Mouse (Mus musculus) testis, adult 2 months (tissue): Measurements from ENCODE around the gene Polr2m. TPM values are rescaled to one million over a fixed set of nuclear protein-coding genes. Genes with fewer than 3 reads are reported as not detected.

Experiments
- H3K27ac ChIP-seq: fragments of 200-500 bp; 2 replicates; pipeline ENCODE4 v1.5.1; 2012; ENCODE audit warnings: low read depth, low read length; ENCODE audit not compliant: control insufficient read depth, insufficient read depth
- H3K27me3 ChIP-seq: fragments of 200-500 bp; 2 replicates; pipeline ENCODE4 v1.6.1; 2012; ENCODE audit warnings: mild to moderate bottlenecking, low read length, moderate library complexity; ENCODE audit not compliant: control insufficient read depth, insufficient read depth
- H3K36me3 ChIP-seq: fragments of 200-500 bp; 2 replicates; pipeline ENCODE4 v1.6.1; 2012; ENCODE audit warnings: mild to moderate bottlenecking, low read length; ENCODE audit not compliant: control insufficient read depth, insufficient read depth
- H3K4me1 ChIP-seq: fragments of 200-500 bp; 2 replicates; pipeline ENCODE4 v1.6.1; 2012; ENCODE audit warnings: low read length; ENCODE audit not compliant: control insufficient read depth, insufficient read depth
- H3K4me3 ChIP-seq: fragments of 200-500 bp; 2 replicates; pipeline ENCODE4 v1.5.1; 2012; ENCODE audit warnings: low read depth, mild to moderate bottlenecking, low read length, moderate library complexity, mixed read lengths; ENCODE audit not compliant: control insufficient read depth
- CTCF ChIP-seq: fragments of 200-500 bp; IDR thresholded peaks from 2 replicates; pipeline ENCODE4 v1.5.1; 2012; ENCODE audit warnings: low read depth, mild to moderate bottlenecking, inconsistent platforms, low read length, moderate library complexity; ENCODE audit not compliant: control insufficient read depth, insufficient read depth, insufficient replicate concordance
- POLR2A ChIP-seq: fragments of 200-500 bp; IDR thresholded peaks from 2 replicates; pipeline ENCODE4 v1.6.1; 2012; ENCODE audit warnings: low read depth, mild to moderate bottlenecking, inconsistent platforms, low read length, moderate library complexity; ENCODE audit not compliant: control insufficient read depth
- polyA plus RNA-seq: library from polyadenylated mRNA; depleted of rRNA; stranded (reverse); fragments of >200 nt; gene quantifications from 2 replicates; pipeline ENCODE4 v1.2.3, GENCODE M21; 2012

The Polr2m gene
- polyA plus RNA-seq, 1 experiment, result 23.8 TPM

DNA sequence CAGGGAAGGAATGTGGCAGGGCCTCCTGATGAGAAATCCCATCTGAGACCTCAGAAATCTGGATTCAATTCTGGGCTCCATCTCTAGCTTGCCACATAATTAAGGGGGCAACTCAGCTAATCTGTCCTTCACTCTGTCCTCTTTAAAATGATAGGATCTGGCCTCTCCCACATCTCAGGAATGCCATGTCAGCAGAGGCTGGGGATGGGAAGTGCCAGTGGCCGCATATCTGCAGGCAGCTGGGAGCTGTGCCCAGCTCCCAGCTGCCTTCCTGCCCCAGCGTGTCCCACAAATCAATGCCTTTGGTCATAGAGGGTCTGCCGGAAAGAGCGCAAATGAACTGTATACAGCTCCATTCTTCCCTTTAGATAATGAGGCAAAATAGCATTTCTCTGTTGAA, 18.3 kb downstream of the Polr2m start:
- H3K27ac ChIP-seq, result no peak overlapping the region
- TF ChIP-seq CTCF (no peak), POLR2A (no peak)

DNA sequence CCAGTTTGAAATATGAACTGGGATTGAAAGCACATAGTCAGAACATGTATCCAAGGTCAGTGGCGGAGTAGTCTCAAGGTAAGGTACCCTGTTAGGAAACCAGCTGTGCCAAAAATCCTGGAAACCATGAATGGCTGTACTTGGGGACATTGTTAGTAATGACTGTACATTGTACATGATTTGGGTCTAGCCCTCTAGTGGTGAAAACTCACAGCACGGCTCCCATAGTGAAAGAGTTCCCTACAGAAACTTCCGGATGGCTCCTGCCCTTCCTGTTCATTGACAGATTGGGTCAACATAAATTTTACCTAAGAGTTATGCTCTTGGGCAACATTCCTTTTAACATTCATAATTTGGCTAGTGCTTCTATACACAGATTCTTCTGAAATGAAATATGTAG, 19.6 kb downstream of the Polr2m start:
- Histone ChIP-seq H3K4me3 (no peak overlapping the region), H3K36me3 (no peaks in the 10 kb centered on the region), H3K4me1 (peaks cover 4% of the 10 kb centered on the region; the same call in 1 of the 2 replicates), H3K27me3 (no peaks in the 10 kb centered on the region), H3K27ac (no peak overlapping the region)
- TF ChIP-seq POLR2A (no peak), CTCF (no peak)

More for the DNA sequence above, 18.3 kb downstream of the Polr2m start:
- H3K4me3 ChIP-seq, result no peak overlapping the region
- H3K4me1 ChIP-seq, result peaks cover 4% of the 10 kb centered on the region; the same call in 1 of the 2 replicates
- H3K36me3 ChIP-seq, result no peaks in the 10 kb centered on the region
- no peaks in the 10 kb centered on the region for H3K27me3 ChIP-seq

DNA sequence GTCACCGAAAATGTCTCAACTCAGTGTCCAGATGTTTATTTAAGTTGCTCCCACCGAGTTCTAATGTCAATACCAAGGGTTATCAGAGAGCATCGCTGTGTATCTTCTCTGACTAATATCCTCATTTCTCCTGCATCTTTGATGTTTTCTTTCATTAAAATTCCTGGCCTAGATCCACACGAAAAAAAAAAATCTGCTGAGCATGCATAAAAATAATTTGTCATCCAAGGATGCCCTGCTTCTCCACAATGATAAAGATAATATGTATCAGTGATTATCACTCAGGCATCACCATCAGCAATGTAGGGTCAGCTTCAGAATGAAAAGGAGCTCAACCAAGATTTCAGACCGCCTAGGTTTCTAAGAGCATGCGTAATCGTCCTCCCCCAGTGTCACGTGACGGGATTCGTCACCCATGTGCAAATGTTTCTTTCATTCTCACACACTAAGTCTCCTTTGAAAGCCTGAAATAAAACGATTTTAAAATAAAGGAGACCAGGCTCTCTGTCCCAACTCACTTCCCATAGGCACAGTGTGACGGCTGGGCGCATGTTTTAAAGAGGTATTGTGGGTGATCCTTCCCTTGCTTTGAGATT, 22.6 kb downstream of the Polr2m start:
- TF ChIP-seq POLR2A (no peak), CTCF (no peak)
- peaks cover 4% of the 10 kb centered on the region; the same call in 1 of the 2 replicates for H3K4me1 ChIP-seq
- H3K4me3 ChIP-seq, result peak overlapping the region; percentile 26
- H3K27ac ChIP-seq, result no peak overlapping the region
- no peaks in the 10 kb centered on the region for H3K36me3 ChIP-seq
- H3K27me3 ChIP-seq, result no peaks in the 10 kb centered on the region

DNA sequence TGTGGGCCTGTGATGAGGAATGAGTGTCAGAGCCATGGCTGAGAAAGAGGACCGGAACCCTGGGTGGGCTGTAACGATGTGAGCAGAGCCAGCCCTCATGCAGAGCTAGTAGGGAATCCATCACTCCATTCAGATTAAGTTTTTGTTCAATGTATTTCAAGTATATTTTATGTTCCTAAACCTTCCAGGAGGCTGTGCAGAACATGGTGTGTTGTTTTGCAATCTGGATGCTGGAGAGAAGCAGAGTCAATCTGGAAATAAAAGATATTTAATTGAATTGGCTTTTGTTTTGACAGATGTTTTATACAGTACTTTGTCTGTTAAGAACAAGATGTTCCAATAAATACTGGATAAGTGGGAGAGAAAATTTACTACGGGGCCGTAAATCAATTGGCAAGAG, 29.0 kb downstream of the Polr2m start:
- H3K36me3 ChIP-seq, result no peaks in the 10 kb centered on the region
- no peak for TF ChIP-seq POLR2A
- TF ChIP-seq CTCF, result no peak
- H3K27me3 ChIP-seq, result no peaks in the 10 kb centered on the region
- H3K27ac ChIP-seq, result no peak overlapping the region
- H3K4me1 ChIP-seq, result no peaks in the 10 kb centered on the region
- H3K4me3 ChIP-seq, result no peak overlapping the region

DNA sequence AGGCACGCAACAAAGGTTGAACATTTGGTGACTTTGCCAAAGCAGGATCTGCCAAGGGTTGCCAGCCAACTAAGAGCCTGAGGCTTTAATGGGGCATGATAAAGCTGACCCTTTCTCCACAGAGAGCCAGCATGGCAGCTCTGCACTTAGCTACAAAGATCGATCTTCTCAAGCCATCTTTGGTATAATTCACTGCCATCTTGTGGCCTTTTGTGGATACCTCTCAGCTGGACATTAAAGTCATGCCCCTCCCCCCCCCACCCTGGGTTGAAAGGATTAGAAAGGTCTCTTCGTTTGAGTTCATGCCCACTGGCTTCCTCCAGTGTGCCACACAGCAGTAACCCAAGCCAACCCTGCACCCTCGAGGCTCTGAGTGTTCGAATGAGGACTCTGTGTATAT, 31.8 kb downstream of the Polr2m start:
- Histone ChIP-seq H3K4me1 (no peaks in the 10 kb centered on the region), H3K27me3 (no peaks in the 10 kb centered on the region), H3K27ac (no peak overlapping the region), H3K36me3 (no peaks in the 10 kb centered on the region), H3K4me3 (no peak overlapping the region; the same call in 1 of the 2 replicates)
- TF ChIP-seq POLR2A, result no peak
- no peak for TF ChIP-seq CTCF

DNA sequence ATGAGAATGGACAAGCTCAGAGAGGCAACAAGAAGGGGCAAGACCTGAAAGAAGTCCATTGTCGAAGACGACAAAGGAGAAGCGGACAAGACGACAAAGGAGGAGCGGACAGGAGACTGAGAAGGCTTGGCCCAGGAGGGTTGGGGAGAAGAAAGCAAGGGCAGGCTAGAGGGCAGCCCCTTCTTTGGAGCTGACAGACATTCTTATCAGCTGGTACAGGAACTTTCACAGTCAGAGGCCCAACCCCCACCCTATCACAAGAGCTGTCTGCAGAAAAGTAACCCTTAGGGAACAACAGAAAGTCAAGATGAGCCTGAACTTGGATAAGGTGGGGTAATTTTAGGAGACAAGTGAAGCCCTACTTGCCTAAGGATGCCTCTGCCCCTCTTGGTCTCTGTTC, 32.4 kb downstream of the Polr2m start:
- Histone ChIP-seq H3K36me3 (no peaks in the 10 kb centered on the region), H3K27ac (no peak overlapping the region), H3K4me1 (no peaks in the 10 kb centered on the region), H3K4me3 (peak overlapping the region; percentile 82), H3K27me3 (no peaks in the 10 kb centered on the region)
- TF ChIP-seq CTCF (no peak), POLR2A (no peak)

DNA sequence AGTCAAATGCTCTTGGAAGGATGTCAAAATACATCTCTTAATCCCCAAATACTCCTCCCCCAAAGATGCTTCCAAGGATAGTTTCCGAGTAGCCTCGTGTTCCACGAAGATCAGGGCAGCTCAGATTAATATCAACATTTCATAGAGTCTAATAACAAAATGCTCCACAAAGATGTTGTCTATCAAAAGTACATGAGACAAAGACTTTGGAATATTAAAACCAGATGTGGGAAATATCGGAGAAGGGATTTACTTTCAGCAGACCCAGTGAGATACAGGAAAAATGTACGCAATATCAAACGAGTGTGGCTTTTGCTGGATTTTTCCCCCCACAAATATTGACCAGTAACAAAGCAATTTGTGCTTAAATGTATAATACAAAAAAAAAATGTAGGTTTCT, 35.1 kb downstream of the Polr2m start:
- TF ChIP-seq POLR2A, result no peak
- TF ChIP-seq CTCF, result no peak
- Histone ChIP-seq H3K4me1 (no peaks in the 10 kb centered on the region), H3K36me3 (no peaks in the 10 kb centered on the region), H3K27me3 (no peaks in the 10 kb centered on the region), H3K27ac (no peak overlapping the region), H3K4me3 (no peak overlapping the region)

DNA sequence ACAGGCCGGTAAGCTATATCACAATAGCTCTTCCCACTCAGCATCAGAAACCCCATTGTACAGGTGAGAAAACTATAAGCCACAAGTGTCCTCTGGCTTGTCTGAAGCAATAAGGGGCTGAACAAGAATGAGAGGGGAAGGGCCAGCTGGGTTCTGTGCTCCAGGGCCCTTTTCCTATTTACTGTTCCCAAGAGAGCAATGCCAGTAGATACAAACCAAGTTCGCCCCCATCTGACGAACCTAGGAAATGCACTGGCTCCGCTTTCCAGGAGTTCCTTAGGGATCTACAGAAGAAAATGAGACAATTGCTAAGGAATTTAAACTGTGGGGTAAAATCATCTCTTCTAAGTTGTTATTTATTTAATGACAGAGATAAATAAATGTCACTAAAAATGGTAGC, 38.2 kb downstream of the Polr2m start:
- Histone ChIP-seq H3K27ac (no peak overlapping the region), H3K36me3 (no peaks in the 10 kb centered on the region), H3K4me3 (no peak overlapping the region), H3K4me1 (no peaks in the 10 kb centered on the region), H3K27me3 (no peaks in the 10 kb centered on the region)
- TF ChIP-seq POLR2A (no peak), CTCF (no peak)
